Mouse (Mus musculus) erythroblast, embryonic 14.5 days (primary cell): ENCODE measurements around the gene Rln3.

Experiments used
- GATA1 ChIP-seq: IDR thresholded peaks from 2 replicates; pipeline ENCODE4 v1.6.1; 2012; ENCODE audit warnings: low read length, inconsistent platforms, mixed read lengths
- TAL1 ChIP-seq: IDR thresholded peaks from 3 replicates; pipeline ENCODE4 v1.6.1; 2012; ENCODE audit warnings: low read length, inconsistent platforms, mixed read lengths

DNA sequence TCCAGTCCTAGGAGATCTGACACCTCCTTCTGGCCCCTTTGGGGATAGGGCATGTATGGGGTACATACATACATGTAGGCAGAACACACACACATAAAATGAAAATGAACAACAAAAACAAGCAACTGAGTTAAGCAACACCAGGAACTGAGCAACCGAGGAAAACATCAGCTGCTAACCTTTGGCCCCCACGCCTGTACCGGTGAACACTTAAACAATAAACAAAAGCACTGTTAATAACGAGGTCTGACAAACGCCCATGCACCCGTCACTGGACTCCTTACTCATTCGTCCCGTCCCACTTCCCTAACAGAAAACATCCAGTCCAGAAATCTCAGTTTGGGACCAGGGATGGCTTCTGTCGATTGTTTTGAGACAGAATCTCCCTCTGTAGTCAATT lies 44.5 kb upstream of the Rln3 start:
- TF ChIP-seq TAL1 (no peak), GATA1 (no peak)
